ENCODE assay signal across 8 mouse cellular contexts in the genomic region with DNA sequence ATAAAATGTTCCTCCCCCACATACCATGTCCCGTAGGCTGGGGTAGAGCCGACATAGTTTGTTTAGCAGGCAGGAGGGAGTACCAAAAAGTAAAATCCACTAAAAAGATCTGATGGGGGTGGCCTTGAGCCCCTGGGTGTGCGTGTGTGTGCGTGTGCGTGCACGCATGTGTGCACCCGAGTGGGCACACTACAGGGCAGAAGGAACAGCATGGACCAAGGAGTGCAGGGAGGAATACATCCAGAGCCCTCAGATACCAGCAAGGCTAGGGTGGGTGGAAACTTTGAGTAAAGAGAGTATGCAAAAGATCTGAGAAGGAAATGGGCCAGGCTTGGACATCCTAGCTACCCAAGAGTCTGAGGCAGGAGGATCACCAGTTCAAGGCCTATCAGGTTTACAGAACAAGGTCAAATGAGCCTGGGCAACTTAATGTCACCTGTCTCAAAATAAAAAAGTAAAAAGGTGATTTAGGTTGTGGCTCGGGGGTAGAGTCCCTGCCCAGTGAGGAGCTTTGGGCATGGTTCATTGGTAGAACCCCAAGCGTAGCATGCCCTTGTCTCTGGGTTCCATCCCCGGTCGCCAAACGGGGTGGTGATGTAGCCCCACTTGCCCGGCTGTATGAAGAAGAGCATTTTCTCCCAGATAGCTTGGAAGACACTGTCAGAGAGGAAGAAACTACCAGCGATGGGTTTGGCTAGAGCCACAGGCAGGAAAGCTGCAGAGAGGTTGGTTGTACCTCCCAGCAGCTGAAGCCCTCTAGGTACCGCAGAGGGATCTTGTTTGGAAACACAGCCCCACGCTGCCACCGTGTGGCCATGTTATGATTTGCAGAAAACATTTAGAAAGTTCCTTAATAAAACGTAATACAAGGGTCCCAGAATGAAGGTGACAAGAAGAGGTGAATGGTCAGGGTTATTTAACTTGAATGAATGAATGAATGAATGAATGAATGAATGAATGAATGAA. TPM values are rescaled to one million over a fixed set of nuclear protein-coding genes. Genes with fewer than 3 reads are reported as not detected.
DNase-seq lines count a peak whose midpoint lies in the region; ATAC-seq and TF ChIP-seq lines count a peak whose summit lies in the region.

No protein-coding gene starts in this region.

- WGBS in intestine, embryonic 14.5 days = 52% methylated on average over 18 of the region's 18 CpGs
- WGBS in intestine, embryonic 16.5 days = 51% methylated on average over 18 of the region's 18 CpGs
- WGBS in forebrain, embryonic 12.5 days = 56% methylated on average over 18 of the region's 18 CpGs
- WGBS in hindbrain, postnatal 0 days = 53% methylated on average over 18 of the region's 18 CpGs
- whole genome bisulfite sequencing in midbrain, embryonic 12.5 days = 52% methylated on average over 18 of the region's 18 CpGs

- no peak overlapping the region for H3K9ac ChIP-seq in intestine, embryonic 14.5 days (ENCODE audit: low read length)
- no peak overlapping the region for H3K9ac ChIP-seq in intestine, embryonic 16.5 days (ENCODE audit: low read depth, low read length)
- H3K9ac ChIP-seq in forebrain, embryonic 12.5 days = no peak overlapping the region
- H3K9ac ChIP-seq in hindbrain, postnatal 0 days (replicated peaks; ENCODE audit: low read length) = no peak overlapping the region
- H3K9ac ChIP-seq in midbrain, embryonic 12.5 days (replicated peaks) = no peak overlapping the region

- H3K36me3 ChIP-seq in intestine, embryonic 14.5 days (ENCODE audit: control insufficient read depth, insufficient read depth, low read length) = no peaks in the 10 kb centered on the region
- H3K36me3 ChIP-seq in intestine, embryonic 16.5 days (ENCODE audit: control insufficient read depth, insufficient read depth, low read length) = no peaks in the 10 kb centered on the region
- H3K36me3 ChIP-seq in forebrain, embryonic 12.5 days (replicated peaks) = no peaks in the 10 kb centered on the region
- H3K36me3 ChIP-seq in hindbrain, postnatal 0 days (ENCODE audit: insufficient read depth, low read length) = no peaks in the 10 kb centered on the region
- no peaks in the 10 kb centered on the region for H3K36me3 ChIP-seq in midbrain, embryonic 12.5 days

- no peaks in the 10 kb centered on the region for H3K27me3 ChIP-seq in intestine, embryonic 14.5 days (replicated peaks; ENCODE audit: control insufficient read depth, insufficient read depth, low read length)
- H3K27me3 ChIP-seq in intestine, embryonic 16.5 days (replicated peaks; ENCODE audit: control insufficient read depth, insufficient read depth, low read length) = no peaks in the 10 kb centered on the region
- H3K27me3 ChIP-seq in forebrain, embryonic 12.5 days = peaks cover 12% of the 10 kb centered on the region; the same call in 1 of the 2 replicates
- no peaks in the 10 kb centered on the region for H3K27me3 ChIP-seq in hindbrain, postnatal 0 days (ENCODE audit: insufficient read depth, low read length)
- peaks cover 2% of the 10 kb centered on the region; the same call in 1 of the 2 replicates for H3K27me3 ChIP-seq in midbrain, embryonic 12.5 days

- H3K4me2 ChIP-seq in intestine, embryonic 14.5 days (ENCODE audit: low read length) = no peak overlapping the region
- no peak overlapping the region for H3K4me2 ChIP-seq in intestine, embryonic 16.5 days (ENCODE audit: low read depth, low read length)
- H3K4me2 ChIP-seq in forebrain, embryonic 12.5 days = no peak overlapping the region
- H3K4me2 ChIP-seq in hindbrain, postnatal 0 days (ENCODE audit: low read depth, low read length) = no peak overlapping the region
- H3K4me2 ChIP-seq in midbrain, embryonic 12.5 days (replicated peaks) = no peak overlapping the region

- peak; percentile 88 for TF ChIP-seq CTCF in hindbrain, postnatal 0 days (IDR thresholded peaks at IDR 0.05; ENCODE audit: low read depth)

- H3K27ac ChIP-seq in intestine, embryonic 14.5 days (ENCODE audit: low read depth) = no peak overlapping the region
- H3K27ac ChIP-seq in intestine, embryonic 16.5 days (ENCODE audit: low read length) = no peak overlapping the region
- no peak overlapping the region for H3K27ac ChIP-seq in forebrain, embryonic 12.5 days
- no peak overlapping the region for H3K27ac ChIP-seq in hindbrain, postnatal 0 days
- no peak overlapping the region for H3K27ac ChIP-seq in midbrain, embryonic 12.5 days (replicated peaks)

- intact Hi-C loops in left cerebral cortex, postnatal 25 days (cut with DNase I) = loop anchor here (2.0 to 5.0 kb wide), 3 partner anchors 38 to 87 kb away; partner anchors contain the start of gene Mybpc2

- peak; percentile 49; the same call in 1 of the 2 replicates for ATAC-seq in intestine, embryonic 14.5 days (replicated peaks; ENCODE audit: low FRiP score, low TSS enrichment, low read depth)
- no peak for ATAC-seq in intestine, embryonic 16.5 days
- ATAC-seq in forebrain, embryonic 12.5 days (ENCODE audit: low FRiP score) = peak; percentile 55; the same call in 1 of the 2 replicates
- peak; percentile 81 for ATAC-seq in hindbrain, postnatal 0 days
- ATAC-seq in midbrain, embryonic 12.5 days (ENCODE audit: low FRiP score, low read depth) = peak; percentile 41; the same call in 1 of the 2 replicates

- no peaks in the 10 kb centered on the region for H3K4me1 ChIP-seq in intestine, embryonic 14.5 days (replicated peaks; ENCODE audit: control insufficient read depth, insufficient read depth, low read length)
- peaks cover 4% of the 10 kb centered on the region; the same call in 1 of the 2 replicates for H3K4me1 ChIP-seq in intestine, embryonic 16.5 days (ENCODE audit: control insufficient read depth, insufficient read depth, low read length)
- no peaks in the 10 kb centered on the region for H3K4me1 ChIP-seq in forebrain, embryonic 12.5 days
- no peaks in the 10 kb centered on the region for H3K4me1 ChIP-seq in hindbrain, postnatal 0 days (ENCODE audit: insufficient read depth, low read length)
- H3K4me1 ChIP-seq in midbrain, embryonic 12.5 days = no peaks in the 10 kb centered on the region

- peak; percentile 87 for DNase-seq in intestine, embryonic 14.5 days (ENCODE audit: low spot score)
- peak; percentile 56 for DNase-seq in c-Kit-negative CD71-positive TER-119-positive erythroid progenitor cells, embryonic 14.5 days (ENCODE audit: low read depth, low spot score)
- DNase-seq in hindbrain, postnatal 0 days (ENCODE audit: low spot score) = peak; percentile 93
- DNase-seq in left cerebral cortex, postnatal 25 days (ENCODE audit: low spot score in 2 of 2) = peak; percentile 75 to 82
- peak; percentile 63 for DNase-seq in spleen, adult 12 weeks (ENCODE audit: low spot score)

- H3K9me3 ChIP-seq in intestine, embryonic 14.5 days (ENCODE audit: control insufficient read depth, low read length) = no peaks in the 10 kb centered on the region
- H3K9me3 ChIP-seq in intestine, embryonic 16.5 days (ENCODE audit: control insufficient read depth, low read length) = no peaks in the 10 kb centered on the region
- H3K9me3 ChIP-seq in forebrain, embryonic 12.5 days = no peaks in the 10 kb centered on the region
- no peaks in the 10 kb centered on the region for H3K9me3 ChIP-seq in hindbrain, postnatal 0 days (ENCODE audit: low read length)
- H3K9me3 ChIP-seq in midbrain, embryonic 12.5 days = no peaks in the 10 kb centered on the region

- no peak overlapping the region for H3K4me3 ChIP-seq in intestine, embryonic 14.5 days (ENCODE audit: low read depth, low read length)
- H3K4me3 ChIP-seq in intestine, embryonic 16.5 days (ENCODE audit: low read length) = no peak overlapping the region
- no peak overlapping the region for H3K4me3 ChIP-seq in forebrain, embryonic 12.5 days (replicated peaks)
- no peak overlapping the region for H3K4me3 ChIP-seq in hindbrain, postnatal 0 days (ENCODE audit: low read length)
- no peak overlapping the region for H3K4me3 ChIP-seq in midbrain, embryonic 12.5 days

RNA-seq across cellular contexts. Expression of gene Nr1h2, which starts 7.0 kb away (rescaled TPM):
- polyA plus RNA-seq in intestine, embryonic 14.5 days (2014; fragmentation: Nextera tagmentation; extraction: Ambion mirVana) = 69.4 and 70.6 TPM in 2 replicates
- polyA plus RNA-seq in intestine, embryonic 16.5 days (2015; fragmentation: Nextera tagmentation; extraction: Ambion mirVana) = 79.3 and 83.3 TPM in 2 replicates
- polyA plus RNA-seq in forebrain, embryonic 12.5 days (2016; fragmentation: Nextera tagmentation; extraction: Ambion mirVana) = 72.7 and 73.5 TPM in 2 replicates
- 71.2 and 76.4 TPM in 2 replicates for total RNA-seq in hindbrain, postnatal 0 days (2014; rRNA removed)
- polyA plus RNA-seq in hindbrain, postnatal 0 days (2015; fragmentation: Nextera tagmentation; extraction: Ambion mirVana) = 50.5 and 57.6 TPM in 2 replicates
- total RNA-seq in left cerebral cortex, postnatal 25 days (2021) = 10 to 100 TPM; 64.6 to 68.6 TPM
- polyA plus RNA-seq in midbrain, embryonic 12.5 days (2016; fragmentation: Nextera tagmentation; extraction: Ambion mirVana) = 78.2 and 80.3 TPM in 2 replicates

RNA-seq across cellular contexts. Expression of gene Napsa, which starts 11.5 kb away (rescaled TPM):
- 1.6 and 1.7 TPM in 2 replicates for polyA plus RNA-seq in intestine, embryonic 14.5 days (2014; fragmentation: Nextera tagmentation; extraction: Ambion mirVana)
- polyA plus RNA-seq in intestine, embryonic 16.5 days (2015; fragmentation: Nextera tagmentation; extraction: Ambion mirVana) = 3.4 and 3.9 TPM in 2 replicates
- 0.38 and 0.51 TPM in 2 replicates for polyA plus RNA-seq in forebrain, embryonic 12.5 days (2016; fragmentation: Nextera tagmentation; extraction: Ambion mirVana)
- 0.90 TPM in 1 of 2 replicates, not detected in the other for total RNA-seq in hindbrain, postnatal 0 days (2014; rRNA removed)
- polyA plus RNA-seq in hindbrain, postnatal 0 days (2015; fragmentation: Nextera tagmentation; extraction: Ambion mirVana) = 0.26 and 0.69 TPM in 2 replicates
- total RNA-seq in left cerebral cortex, postnatal 25 days (2021) = under 1 TPM in 1 of 2 experiments, not detected in 1; 0.21 TPM
- 0.45 and 0.60 TPM in 2 replicates for polyA plus RNA-seq in midbrain, embryonic 12.5 days (2016; fragmentation: Nextera tagmentation; extraction: Ambion mirVana)

RNA-seq across cellular contexts. Expression of gene Pold1, which starts 12.1 kb away (rescaled TPM):
- 74.7 and 75.2 TPM in 2 replicates for polyA plus RNA-seq in intestine, embryonic 14.5 days (2014; fragmentation: Nextera tagmentation; extraction: Ambion mirVana)
- polyA plus RNA-seq in intestine, embryonic 16.5 days (2015; fragmentation: Nextera tagmentation; extraction: Ambion mirVana) = 68.5 and 76.4 TPM in 2 replicates
- polyA plus RNA-seq in forebrain, embryonic 12.5 days (2016; fragmentation: Nextera tagmentation; extraction: Ambion mirVana) = 111 and 126 TPM in 2 replicates
- total RNA-seq in hindbrain, postnatal 0 days (2014; rRNA removed) = 26.3 and 30.0 TPM in 2 replicates
- 17.6 and 18.7 TPM in 2 replicates for polyA plus RNA-seq in hindbrain, postnatal 0 days (2015; fragmentation: Nextera tagmentation; extraction: Ambion mirVana)
- total RNA-seq in left cerebral cortex, postnatal 25 days (2021) = 1 to 10 TPM; 5.7 to 6.0 TPM
- polyA plus RNA-seq in midbrain, embryonic 12.5 days (2016; fragmentation: Nextera tagmentation; extraction: Ambion mirVana) = 94.1 and 96.0 TPM in 2 replicates

RNA-seq across cellular contexts. Expression of gene Spib, which starts 28.8 kb away (rescaled TPM):
- polyA plus RNA-seq in intestine, embryonic 14.5 days (2014; fragmentation: Nextera tagmentation; extraction: Ambion mirVana) = 0.12 and 0.20 TPM in 2 replicates
- 0.39 and 0.48 TPM in 2 replicates for polyA plus RNA-seq in intestine, embryonic 16.5 days (2015; fragmentation: Nextera tagmentation; extraction: Ambion mirVana)
- not detected in 2 replicates for polyA plus RNA-seq in forebrain, embryonic 12.5 days (2016; fragmentation: Nextera tagmentation; extraction: Ambion mirVana)
- 0.05 TPM in 1 of 2 replicates, not detected in the other for total RNA-seq in hindbrain, postnatal 0 days (2014; rRNA removed)
- 0.06 TPM in 1 of 2 replicates, not detected in the other for polyA plus RNA-seq in hindbrain, postnatal 0 days (2015; fragmentation: Nextera tagmentation; extraction: Ambion mirVana)
- total RNA-seq in left cerebral cortex, postnatal 25 days (2021) = under 1 TPM in 1 of 2 experiments, not detected in 1; 0.11 TPM
- polyA plus RNA-seq in midbrain, embryonic 12.5 days (2016; fragmentation: Nextera tagmentation; extraction: Ambion mirVana) = not detected in 2 replicates

RNA-seq across cellular contexts. Expression of gene Kcnc3, which starts 29.7 kb away (rescaled TPM):
- 0.19 and 0.26 TPM in 2 replicates for polyA plus RNA-seq in intestine, embryonic 14.5 days (2014; fragmentation: Nextera tagmentation; extraction: Ambion mirVana)
- 0.20 and 0.22 TPM in 2 replicates for polyA plus RNA-seq in intestine, embryonic 16.5 days (2015; fragmentation: Nextera tagmentation; extraction: Ambion mirVana)
- polyA plus RNA-seq in forebrain, embryonic 12.5 days (2016; fragmentation: Nextera tagmentation; extraction: Ambion mirVana) = 1.7 and 1.9 TPM in 2 replicates
- 24.7 and 37.0 TPM in 2 replicates for total RNA-seq in hindbrain, postnatal 0 days (2014; rRNA removed)
- 8.0 and 8.2 TPM in 2 replicates for polyA plus RNA-seq in hindbrain, postnatal 0 days (2015; fragmentation: Nextera tagmentation; extraction: Ambion mirVana)
- total RNA-seq in left cerebral cortex, postnatal 25 days (2021) = 10 to 100 TPM; 85.1 to 94.3 TPM
- 2.3 and 2.6 TPM in 2 replicates for polyA plus RNA-seq in midbrain, embryonic 12.5 days (2016; fragmentation: Nextera tagmentation; extraction: Ambion mirVana)
